Mouse (Mus musculus): ENCODE results near the gene Ric8a.
A peak's percentile ranks its signal among the peaks of the same experiment; 100 is the strongest.

The Ric8a gene

DNA sequence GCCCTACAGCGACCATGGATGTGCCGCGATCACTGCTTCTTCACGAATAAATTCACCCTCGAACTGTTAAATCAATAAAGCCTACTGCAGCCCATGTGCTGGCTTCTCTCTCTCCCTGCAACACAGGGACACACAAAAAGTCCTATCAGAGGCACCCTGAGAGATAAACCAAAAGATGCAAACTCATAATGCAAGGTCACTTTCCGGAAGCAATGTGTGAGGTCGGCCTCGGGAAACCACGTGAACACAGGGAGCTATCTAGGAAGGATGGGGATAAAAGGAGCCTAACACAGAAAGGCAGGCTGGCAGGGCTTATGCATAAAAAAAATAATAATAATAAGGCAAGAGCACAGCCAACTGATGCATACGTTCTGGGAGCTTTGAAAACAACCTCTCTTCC lies 10.1 kb upstream of the Ric8a start:
- no peak for DNase-seq (ENCODE audit: low spot score in 2 of 2)

DNA sequence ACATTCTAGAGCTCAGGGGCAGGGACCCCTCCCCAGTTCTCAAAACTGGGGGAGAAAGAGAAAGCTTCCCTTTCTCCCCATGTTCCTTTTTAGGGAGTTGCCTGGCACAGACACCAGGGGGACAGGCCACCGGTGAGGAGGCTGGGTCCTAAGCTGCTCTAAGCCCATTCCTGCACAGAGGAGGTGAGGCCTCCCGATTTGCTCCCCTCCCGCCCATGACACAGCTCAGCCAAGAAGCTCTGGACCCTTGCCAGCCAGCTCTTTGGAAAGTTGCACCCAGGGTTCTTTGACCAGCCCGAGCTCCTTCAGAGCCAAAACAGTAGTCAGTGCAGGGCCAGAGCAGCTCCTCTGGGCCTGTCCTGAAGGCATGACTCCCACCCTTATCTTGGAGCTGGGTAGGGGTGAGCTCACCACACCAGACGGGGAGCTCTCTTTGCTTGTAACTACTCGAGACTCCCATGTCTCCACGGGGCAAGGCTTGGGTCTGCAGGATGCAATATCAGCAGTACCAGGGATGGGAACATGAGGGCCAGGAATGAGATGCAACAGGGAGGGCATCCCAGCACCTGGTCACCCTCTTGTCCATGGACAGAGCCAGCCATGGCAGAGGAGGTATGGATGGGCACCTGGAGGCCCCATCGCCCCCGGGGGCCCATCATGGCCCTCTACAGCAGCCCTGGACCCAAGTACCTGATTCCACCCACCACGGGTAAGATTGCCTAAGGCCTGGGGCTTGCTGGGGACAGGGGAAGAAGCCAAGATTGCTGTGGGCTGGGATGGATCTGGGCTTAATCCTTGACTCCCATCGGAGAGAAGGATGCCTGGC lies 8.8 kb upstream of the Ric8a start, which contains the start of gene Odf3:
Gene Odf3, plus strand, starts transcription at position 51 of the 826 bp plus-strand sequence.
- DNase-seq (ENCODE audit: low spot score in 2 of 2): no peak

DNA sequence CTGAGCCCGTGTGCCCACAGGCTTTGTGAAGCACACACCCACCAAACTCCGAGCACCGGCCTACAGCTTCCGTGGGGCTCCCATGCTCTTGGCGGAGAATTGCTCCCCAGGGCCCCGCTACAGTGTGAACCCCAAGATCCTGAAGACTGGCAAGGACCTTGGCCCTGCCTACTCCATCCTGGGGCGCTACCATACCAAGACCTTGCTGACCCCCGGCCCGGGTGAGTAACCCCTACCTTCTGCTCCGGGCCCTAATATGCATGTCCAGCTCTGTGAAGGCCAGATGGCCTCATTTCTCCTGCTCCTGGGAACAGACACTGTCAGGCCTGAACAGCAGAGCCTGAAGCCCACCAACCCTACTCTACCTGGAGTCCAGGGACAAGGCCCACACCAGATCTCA lies 8.2 kb upstream of the Ric8a start:
- DNase-seq (ENCODE audit: low spot score in 2 of 2): no peak

DNA sequence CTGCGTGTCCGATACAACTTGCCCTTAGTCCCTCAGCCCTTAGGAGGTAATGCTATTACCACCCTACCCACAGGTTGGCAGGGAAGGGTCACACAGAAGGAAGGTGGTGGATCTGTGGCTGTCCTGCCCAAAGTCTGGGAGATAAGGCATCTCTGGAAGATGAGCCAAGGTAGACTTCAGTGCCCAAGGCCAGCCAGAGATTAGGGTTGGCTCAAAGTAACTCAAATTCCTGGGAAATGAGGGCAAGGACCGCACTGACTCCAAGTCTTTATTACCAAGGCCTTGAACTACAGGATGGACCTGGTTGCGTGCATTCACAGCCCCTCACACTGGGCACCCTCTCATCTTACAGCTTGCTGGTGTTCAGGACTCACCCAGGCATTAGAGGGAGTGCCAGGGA lies 4.8 kb upstream of the Ric8a start:
- DNase-seq (ENCODE audit: low spot score in 2 of 2): no peak

DNA sequence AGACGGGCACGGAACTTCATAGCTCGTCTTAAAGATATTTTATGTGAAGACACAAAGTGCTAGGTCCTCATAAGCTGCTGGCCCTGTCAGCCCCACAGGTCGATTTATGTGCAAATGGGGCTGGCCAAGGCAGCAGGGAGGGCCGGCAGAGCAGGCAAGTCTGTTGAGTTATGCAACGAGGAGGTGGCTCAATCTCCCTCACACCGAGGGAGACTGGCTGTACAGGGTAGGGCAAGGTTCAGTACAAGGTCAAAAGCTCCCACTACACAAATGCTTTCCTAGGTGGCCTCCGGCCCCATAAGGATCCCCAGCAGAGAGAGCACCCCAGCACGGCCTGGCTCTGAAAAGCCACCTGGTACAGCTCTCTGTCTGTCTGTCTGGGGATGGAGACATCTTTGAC lies 3.4 kb upstream of the Ric8a start:
- DNase-seq (ENCODE audit: low spot score in 2 of 2): no peak

DNA sequence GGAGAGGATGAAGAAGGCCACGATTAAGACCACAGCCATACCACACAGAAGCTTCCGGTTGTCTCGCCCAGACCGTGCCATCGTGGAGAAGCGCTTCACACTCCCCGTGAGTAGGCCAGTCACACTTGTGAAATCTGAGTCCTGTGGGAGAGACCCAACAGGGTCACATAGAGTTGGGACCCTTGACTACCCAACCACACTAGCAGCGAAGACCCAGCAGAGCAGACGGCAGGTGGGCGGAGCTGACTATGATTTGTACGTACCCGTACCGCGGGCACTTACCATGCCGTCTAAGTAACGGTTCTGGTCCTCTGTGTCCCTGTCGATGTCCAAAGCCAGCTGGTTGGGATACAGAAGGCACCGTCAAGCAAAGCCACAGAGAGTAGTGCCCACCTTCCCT lies 2.3 kb upstream of the Ric8a start:
- no peak for DNase-seq (ENCODE audit: low spot score in 2 of 2)

DNA sequence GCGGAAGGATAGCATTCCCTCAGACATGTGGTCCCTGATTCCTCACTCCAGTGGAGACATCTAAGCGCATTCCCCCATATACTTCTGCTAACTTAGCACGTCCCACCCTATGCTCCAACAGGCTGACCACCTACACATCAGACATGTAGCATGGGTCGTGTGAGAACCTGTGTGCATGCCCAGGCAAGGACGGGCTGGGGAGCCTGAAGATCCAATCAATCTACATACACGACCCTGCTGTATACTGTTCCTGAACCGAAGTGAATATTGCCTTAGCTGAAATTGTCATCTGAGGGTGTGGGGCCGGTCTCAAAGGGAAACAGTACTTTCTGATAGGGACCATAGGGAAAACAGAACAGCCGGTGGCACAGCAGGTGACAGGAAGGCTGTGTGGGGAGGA lies 1.6 kb upstream of the Ric8a start:
- DNase-seq (ENCODE audit: low spot score in 2 of 2): no peak

DNA sequence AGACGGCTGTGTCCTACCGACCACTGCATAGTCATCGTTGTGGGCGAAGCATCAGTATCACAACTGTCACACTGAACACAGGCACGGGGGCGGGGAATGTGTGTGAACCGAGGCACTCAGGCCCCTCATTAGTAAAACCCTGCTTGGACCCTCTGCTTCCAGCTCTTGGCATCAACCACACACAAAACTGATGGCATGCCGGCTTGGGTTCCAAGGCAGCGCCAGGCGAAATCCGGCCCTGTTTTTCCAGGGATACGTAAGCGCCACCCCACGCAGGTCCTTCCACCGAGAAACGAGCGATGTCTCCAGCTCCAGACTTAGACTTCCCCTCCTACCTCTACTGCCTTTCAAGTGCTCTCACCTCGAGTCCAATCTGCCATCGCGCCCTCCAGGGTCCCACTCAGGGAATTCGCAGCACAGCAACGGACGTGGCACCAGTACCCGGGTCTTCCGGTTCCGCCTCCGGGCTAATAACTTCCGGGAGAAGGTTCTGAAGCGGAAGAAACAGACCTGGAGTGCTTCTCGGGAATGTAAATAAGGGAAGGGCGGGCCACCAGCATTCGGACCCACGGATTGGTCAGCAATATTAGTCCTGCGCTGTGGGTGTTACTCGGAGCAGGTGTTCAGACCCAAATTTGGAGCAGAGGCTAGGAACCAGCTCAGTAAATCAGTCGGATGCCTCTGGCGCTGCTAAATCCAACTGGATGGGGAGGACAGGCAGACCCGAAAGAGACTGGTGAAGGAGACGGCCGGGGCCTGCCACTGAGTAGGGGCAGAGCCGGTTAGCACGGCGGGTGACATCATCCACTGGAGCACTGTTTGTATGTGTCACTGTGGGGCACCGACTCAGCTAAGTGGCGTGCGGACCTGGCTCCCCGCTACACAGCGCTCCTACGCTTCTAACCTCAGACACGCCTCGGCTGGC lies 635 bp upstream of the Ric8a start, which contains the start of gene Gm45785:
Gene Gm45785, minus strand, starts transcription at position 472 of the 925 bp plus-strand sequence.
- DNase-seq (ENCODE audit: low spot score in 2 of 2): peak; percentile 59 to 71

DNA sequence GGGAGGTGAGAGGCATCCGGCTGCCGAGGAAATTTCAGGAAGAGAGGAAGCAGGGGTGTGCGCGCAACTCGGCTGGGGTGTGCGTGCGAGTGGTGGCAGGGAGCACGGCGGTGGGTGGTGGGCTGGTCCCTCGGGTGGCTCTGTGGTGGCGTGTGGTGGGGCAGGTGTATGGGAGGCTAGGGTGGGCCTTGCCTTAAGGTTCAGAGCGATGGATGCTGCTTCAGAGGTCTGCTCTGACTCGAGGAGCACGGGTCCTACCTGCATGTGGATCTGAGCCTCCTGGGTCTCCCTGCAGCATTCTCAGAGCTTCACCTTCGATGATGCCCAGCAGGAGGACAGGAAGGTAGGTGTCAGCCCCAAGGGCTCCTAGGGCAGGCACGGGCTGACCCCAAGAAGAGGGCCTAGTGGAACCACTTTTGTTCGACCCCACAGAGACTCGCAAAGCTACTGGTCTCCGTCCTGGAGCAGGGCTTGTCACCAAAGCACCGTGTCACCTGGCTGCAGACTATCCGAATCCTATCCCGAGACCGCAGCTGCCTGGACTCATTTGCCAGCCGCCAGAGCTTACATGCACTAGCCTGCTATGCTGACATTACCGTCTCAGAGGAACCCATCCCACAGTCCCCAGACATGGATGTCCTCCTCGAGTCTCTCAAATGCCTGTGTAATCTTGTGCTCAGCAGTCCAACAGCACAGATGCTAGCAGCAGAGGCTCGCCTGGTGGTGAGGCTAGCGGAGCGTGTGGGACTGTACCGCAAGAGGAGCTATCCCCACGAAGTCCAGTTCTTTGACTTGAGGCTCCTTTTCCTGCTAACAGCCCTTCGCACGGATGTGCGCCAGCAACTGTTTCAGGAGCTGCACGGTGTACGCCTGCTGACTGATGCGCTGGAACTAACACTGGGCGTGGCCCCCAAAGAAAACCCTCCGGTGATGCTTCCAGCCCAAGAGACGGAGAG lies 1.1 kb downstream of the Ric8a start, which contains the start of gene Bet1l:
Gene Bet1l, minus strand, starts transcription at position 28 of the 956 bp plus-strand sequence.
- DNase-seq (ENCODE audit: low spot score in 2 of 2): no peak

DNA sequence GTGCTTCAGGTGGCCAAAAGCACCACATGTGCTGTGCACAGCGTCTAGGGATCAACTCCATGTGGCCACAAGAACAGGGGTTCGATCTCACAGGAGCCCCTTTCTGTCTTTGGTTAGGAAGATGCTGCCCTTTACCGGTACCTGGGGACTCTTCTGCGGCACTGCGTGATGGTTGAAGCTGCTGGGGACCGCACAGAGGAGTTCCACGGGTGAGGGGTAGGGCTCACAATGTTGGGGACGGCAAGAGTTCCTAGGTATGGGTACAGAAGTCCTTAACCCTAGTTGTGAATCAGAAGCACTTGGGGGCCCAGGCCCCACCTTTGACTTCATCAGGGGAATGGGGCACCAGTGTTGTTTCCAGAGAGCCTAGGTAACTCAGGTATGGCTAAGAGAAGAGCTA lies 2.0 kb downstream of the Ric8a start:
- no peak for DNase-seq (ENCODE audit: low spot score in 2 of 2)

DNA sequence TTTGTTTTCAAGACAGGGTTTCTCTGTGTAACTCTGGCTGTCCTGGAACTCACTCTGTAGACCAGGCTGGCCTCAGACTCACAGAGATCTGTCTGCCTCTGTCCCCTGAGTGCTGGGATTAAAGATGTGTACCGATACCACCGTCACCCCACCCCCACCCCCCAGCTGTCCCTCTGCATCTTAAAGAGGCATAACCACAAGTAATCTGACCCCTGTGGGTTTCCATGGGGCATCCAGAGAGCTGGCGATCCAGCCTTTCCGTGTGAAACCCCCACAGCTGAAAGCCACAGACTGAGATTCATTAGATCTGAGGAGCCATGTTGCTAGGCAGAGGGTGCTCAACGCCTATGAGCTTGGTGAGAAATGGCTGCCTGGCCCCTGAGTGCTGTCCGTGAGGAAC lies 3.2 kb downstream of the Ric8a start:
- no peak for DNase-seq (ENCODE audit: low spot score in 2 of 2)

DNA sequence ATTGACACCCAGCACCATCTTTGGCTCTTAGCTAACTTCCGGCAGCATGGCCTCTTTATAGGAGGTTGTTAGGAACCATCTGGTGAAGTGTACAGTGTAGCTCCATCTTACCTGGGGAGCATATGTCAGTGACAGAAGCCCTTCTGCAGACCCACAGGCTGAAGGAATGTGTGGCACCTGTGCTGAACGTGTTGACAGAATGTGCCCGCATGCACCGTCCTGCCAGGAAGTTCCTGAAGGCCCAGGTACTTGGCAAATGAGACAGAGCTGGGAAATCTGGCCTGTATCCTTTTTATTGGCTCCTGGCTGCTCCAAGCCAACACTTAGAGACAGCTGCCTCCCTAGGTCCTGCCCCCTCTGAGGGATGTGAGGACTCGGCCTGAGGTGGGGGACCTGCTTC lies 4.0 kb downstream of the Ric8a start:
- DNase-seq (ENCODE audit: low spot score in 2 of 2): no peak

DNA sequence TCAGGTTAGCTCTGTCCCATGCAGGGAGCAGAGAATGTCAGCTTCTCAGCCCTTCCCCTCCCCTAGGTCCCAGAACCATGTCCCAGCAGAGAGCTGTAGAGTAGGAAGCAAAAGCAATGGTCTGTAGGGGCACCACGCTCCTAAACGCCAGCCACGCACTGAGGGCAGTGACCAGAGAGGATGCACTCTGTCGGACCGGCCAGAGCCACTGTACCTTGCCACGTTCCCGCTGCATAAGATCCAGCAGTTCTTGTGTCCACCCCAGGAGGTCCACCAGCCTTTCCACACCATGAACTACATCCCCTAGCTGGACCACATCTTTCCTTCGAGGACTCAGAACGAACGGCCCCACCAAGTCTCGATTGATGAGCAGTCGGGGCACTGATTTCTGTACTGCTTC lies 8.0 kb downstream of the Ric8a start:
- no peak for DNase-seq (ENCODE audit: low spot score in 2 of 2)

DNA sequence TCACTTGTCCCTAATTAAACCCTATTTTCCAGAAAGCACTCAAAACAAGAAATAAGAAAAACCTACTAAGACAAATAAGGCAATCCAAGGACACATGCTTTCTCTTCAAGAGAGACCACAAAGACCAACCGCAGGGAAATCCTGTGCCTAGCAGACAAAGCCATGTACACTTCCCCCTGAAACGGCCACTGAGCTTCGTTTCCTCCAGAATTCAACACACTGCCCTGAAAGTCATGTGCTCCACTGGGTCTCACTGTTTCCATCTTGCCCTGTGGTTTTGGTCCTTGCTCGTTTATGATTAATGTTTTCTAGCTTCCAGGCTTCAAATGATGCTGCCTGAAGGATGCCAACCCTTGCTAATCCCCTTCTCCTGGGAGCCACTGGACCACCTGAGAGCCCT lies 17.5 kb downstream of the Ric8a start:
- no peak for DNase-seq (ENCODE audit: low spot score in 2 of 2)

DNA sequence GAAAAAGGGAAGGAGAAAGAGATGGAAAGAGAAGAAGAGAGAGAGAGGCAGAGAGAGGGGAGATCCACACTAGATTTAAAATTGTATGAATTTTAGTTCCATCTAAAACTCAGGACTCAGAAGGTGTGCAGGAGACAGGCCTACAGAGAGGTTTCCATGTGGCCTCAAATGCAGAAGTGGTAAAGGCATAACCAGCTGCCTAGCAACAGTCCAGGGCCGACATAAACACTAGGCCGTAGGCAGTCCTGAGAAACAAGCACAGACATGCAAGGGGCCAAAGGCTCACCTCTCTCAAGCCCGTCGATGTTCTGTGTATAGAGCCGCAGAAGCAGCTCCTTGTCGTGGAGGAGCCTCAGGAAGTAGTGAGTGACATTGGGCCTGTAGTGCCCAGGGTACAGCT lies 20.6 kb downstream of the Ric8a start:
- DNase-seq (ENCODE audit: low spot score in 2 of 2): no peak

DNA sequence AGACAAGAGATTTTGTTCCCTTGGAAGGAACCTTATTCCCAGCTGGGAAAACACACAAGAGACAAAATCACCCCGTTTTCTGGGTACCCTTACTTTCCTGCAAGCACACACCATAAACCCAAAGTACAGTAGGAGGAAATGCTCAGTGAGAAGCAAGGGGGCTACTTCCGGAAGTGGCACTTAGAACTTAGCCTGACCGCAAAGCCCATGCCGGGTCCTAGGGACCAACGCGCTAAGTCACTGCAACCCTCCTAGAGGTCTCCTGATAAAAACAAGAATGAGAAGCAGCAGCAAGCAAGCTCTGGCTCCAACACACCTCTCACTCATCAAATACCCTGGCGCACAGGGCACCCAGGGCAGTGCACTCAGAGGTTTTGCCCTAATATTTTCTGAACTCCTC lies 22.6 kb downstream of the Ric8a start:
- DNase-seq (ENCODE audit: low spot score in 2 of 2): no peak

DNA sequence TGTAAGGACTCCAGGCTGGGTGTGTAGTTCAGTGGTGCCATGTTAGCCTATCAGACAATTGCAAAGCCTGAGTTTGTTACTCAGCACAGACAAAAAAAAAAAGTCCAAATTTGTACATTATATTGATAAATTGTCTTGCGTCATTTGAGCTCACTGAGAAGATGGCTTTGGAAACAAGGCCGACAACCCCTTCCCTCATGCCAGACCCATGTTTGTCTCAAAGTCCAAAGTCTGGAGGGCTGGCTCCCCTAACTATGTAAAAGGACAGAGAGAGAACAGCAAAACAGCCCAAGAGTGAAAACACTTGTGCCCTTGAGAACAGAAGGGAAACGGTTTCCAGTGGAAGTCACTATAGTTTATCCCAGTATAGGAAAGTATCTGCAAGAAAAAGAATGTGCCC lies 23.7 kb downstream of the Ric8a start:
- no peak for DNase-seq (ENCODE audit: low spot score in 2 of 2)

DNA sequence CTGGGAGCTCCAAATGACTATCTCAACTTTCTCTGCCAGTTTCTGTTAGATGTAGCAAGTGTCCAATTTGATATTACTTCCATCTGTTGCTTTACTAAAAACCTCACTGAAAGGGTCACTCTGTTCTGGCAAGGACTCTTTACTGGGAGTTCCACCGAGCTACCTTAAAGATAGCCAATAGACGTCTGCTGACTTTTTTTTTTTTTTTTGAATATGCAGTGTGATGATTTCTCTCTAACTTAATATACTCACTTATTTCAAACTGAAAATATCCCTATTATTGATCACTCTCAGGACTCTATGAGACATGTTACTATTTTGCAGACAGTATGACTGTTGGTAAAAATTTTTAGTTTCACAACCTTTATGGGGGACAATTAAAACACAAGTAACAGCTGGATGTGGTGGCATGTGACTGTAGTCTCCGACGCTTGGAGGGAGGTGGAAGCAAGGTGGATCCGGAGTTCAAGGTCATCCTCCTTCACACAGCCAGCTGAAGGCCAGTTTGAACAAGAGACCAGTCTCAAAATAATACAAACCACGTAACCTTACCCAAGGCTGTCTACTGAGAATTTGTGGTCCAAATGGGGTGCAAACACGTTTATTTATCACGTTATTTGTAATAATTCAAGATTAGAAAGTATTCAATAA lies 24.2 kb downstream of the Ric8a start:
- DNase-seq (ENCODE audit: low spot score in 2 of 2): no peak

DNA sequence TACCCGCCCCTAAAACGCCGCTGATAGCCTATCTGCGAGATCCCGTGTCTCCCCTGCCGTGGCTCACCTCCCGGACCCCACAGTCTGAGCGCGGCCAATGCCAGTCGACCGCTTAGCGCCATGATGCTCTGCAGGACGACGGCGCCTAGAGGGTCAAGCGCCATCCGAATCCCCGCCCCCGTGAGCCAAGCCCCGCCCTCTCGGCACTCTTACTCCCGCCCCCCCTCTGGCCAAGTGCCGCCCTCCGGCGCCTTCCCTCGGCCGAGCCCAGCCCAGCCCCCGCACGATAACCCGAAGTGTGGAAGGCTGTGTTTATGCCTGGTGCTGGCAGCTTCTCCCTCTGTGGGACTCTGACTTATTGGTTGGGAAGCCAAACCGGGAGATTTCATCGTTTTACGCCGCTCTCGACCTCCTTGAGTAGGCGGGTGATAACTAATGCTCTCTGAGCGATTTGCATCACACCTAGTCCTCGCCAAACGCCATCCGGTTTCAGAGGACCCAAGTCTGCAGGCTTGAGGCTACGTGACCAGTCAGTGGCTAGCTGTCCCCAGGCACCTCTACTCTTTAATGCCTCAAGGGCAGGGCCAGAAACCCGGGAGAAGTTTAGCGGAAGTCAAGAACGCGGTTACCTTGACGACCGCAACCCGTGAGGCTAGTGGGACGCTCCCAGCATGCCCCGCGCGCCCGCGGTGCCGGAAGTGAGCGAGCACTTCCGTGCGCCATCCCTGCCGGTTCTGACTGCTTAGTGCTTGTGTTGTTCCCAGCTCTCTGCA lies 25.1 kb downstream of the Ric8a start, which contains the start of the genes Psmd13 and Sirt3:
Gene Psmd13, plus strand, starts transcription at position 273 of the 773 bp plus-strand sequence.
Gene Sirt3, minus strand, starts transcription at position 614 of the 773 bp plus-strand sequence.
- peak; percentile 87 to 91 for DNase-seq (ENCODE audit: low spot score in 2 of 2)

DNA sequence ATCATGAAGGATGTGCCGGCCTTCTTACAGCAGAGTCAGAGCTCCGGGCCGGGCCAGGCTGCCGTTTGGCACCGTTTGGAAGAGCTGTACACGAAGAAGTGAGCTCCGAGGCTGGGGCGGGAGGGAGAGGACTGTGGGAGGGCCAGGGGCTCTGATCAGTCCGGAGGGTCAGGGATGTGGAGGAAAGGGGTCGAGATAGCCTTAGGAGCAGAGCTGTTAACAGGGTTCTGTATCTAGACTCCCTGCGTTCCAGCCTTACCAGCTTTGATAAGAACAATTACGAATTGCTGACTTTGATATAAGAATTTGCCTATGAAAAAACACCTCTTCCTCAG lies 25.7 kb downstream of the Ric8a start:
- no peak for DNase-seq (ENCODE audit: low spot score in 2 of 2)

Measured in frontal cortex, postnatal 25 days (tissue).